Mouse (Mus musculus) kidney, adult 2 months (tissue): ENCODE results near the gene Gm45140. TPM values are rescaled to one million over a fixed set of nuclear protein-coding genes. Genes with fewer than 3 reads are reported as not detected.

Source experiments
- DNase-seq: peaks from one replicate; pipeline ENCODE4 v3.0.0; 2021
- H3K27ac ChIP-seq: fragments of 200-500 bp; 2 replicates; pipeline ENCODE4 v1.5.1; 2012; ENCODE audit warnings: low read depth, low read length, control low read depth, inconsistent platforms; ENCODE audit not compliant: insufficient read depth
- H3K27me3 ChIP-seq: fragments of 200-500 bp; replicated peaks from 2 replicates; pipeline ENCODE4 v1.6.1; 2012; ENCODE audit warnings: mild to moderate bottlenecking, moderate library complexity, low read length, inconsistent platforms; ENCODE audit not compliant: control insufficient read depth, insufficient read depth
- H3K36me3 ChIP-seq: fragments of 200-500 bp; 2 replicates; pipeline ENCODE4 v1.6.1; 2012; ENCODE audit warnings: mild to moderate bottlenecking, moderate library complexity, low read length, inconsistent platforms; ENCODE audit not compliant: control insufficient read depth, insufficient read depth
- H3K4me1 ChIP-seq: fragments of 200-500 bp; 2 replicates; pipeline ENCODE4 v1.6.1; 2011; ENCODE audit warnings: low read length; ENCODE audit not compliant: control insufficient read depth, insufficient read depth
- H3K4me3 ChIP-seq: fragments of 200-500 bp; 2 replicates; pipeline ENCODE4 v1.5.1; 2011; ENCODE audit warnings: mild to moderate bottlenecking, low read depth, low read length, control low read depth; ENCODE audit not compliant: insufficient read depth
- CTCF ChIP-seq: fragments of 200-500 bp; conservative IDR thresholded peaks from 2 replicates; pipeline ENCODE4 v1.5.1; 2011; ENCODE audit warnings: low read depth, mild to moderate bottlenecking, control low read depth, low read length, moderate library complexity, mixed read lengths; ENCODE audit not compliant: insufficient read depth, insufficient read length
- POLR2A ChIP-seq: fragments of 200-500 bp; IDR thresholded peaks from one replicate; pipeline ENCODE4 v1.6.1; 2011; ENCODE audit warnings: low read depth, low read length, control low read depth
- WGBS: fragments of 180-500 bp; shearing (Covaris S2); methylation state at CpG from one replicate; pipeline ENCODE4 v1.1.7; 2018; 5-methylcytosine and 5-hydroxymethylcytosine counted together
- polyA plus RNA-seq: library from polyadenylated mRNA; depleted of rRNA; stranded (reverse); fragments of >200 nt; gene quantifications from 2 replicates; pipeline ENCODE4 v1.2.3, GENCODE M21; 2012

The Gm45140 gene
- polyA plus RNA-seq, 1 experiment: 0.77 TPM

DNA sequence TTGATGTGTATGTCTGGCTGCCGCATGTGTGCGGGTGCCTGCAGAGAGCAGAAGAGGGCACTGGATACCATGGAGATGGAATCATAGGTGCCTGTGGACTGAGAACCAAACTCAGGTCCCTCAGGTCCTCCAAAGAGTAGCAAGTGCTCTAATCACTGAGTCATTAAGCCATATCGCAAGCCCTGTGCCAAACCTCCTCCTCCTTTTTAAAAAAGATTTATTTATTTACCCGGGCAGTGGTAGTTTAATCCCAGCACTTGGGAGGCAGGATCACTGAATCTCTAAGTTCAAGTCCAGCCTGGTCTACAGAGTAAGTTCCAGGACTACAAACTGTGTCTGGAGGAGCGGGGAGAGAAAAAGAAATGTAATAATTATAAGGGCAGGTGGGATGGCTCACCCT lies 21.1 kb downstream of the Gm45140 start:
- no peaks in the 10 kb centered on the region for H3K27me3 ChIP-seq
- no peak for TF ChIP-seq CTCF
- no peak for TF ChIP-seq POLR2A
- peaks cover 9% of the 10 kb centered on the region; the same call in 1 of the 2 replicates for H3K4me1 ChIP-seq
- 86% methylated on average over 5 of the region's 5 CpGs for WGBS
- H3K4me3 ChIP-seq: no peak overlapping the region
- no peak for DNase-seq
- H3K27ac ChIP-seq: no peak overlapping the region
- no peaks in the 10 kb centered on the region; the same call in 1 of the 2 replicates for H3K36me3 ChIP-seq

DNA sequence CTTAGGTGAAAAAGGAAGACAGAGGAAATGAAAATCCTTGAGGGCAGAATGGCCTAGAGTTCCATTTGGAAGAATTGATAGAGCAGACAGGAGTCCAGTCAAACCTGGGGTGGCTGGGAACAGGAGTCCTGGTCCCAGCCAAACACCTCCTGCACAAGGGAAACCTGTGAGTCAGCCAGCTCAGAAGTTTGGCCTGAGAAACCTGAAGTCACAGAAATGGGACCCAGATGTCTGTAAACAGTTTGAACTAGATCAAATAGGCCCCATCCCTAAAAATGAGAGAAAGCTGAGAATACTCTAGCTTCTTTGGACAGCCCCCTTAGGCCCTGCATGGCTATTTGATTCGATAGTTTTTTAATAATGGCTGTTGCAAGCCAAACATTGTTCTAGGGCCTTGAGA lies 22.9 kb downstream of the Gm45140 start:
- TF ChIP-seq POLR2A: no peak
- TF ChIP-seq CTCF: no peak
- WGBS: 92% methylated on average over 1 of the region's 1 CpGs
- H3K4me3 ChIP-seq: no peak overlapping the region

DNA sequence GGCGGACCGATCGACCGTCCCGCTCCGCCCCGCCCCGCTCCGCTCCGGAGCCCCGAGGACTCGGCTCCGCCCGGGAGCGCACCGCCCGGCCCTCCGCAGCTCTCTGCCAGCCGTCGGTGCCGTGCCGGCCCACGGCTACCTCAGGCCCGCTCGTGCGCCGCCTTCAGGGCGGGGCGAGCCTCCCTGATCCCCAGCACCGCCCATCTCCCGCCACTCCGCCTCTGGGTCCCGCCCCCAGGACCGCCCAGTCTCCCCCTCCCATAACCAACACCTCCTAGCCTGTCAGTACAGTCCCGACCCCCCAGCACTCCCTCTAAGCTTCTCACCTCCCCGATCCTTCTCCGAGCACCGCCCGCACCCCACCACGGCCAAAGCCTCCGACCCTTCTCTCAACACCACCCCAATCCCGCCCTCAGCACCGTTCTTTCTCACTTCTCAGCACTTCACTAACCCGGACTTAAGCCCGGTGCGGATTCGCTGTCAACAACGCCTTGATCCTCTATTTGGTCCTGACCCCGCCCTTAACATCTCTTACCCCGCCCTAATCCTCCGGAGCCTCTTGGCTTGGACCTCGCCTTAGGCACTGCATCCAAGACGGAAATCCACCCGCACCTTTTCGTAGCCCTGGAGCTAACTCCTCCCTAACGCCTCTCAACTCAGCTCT lies 23.8 kb downstream of the Gm45140 start, which contains the start of gene Rab43:
Gene Rab43, minus strand, starts transcription at position 490 of the 664 bp plus-strand sequence.
- Histone ChIP-seq H3K27ac (peak within 1 kb of the TSS; percentile 83), H3K4me1 (peaks cover 12% of the 10 kb centered on the region), H3K4me3 (peak within 1 kb of the TSS; percentile 75), H3K27me3 (no peaks in the 10 kb centered on the region), H3K36me3 (no peaks in the 10 kb centered on the region)
- WGBS: 1% methylated on average over 52 of the region's 56 CpGs
- TF ChIP-seq CTCF (no peak), POLR2A (peak; percentile 88)
- DNase-seq: peak; percentile 97

More for the DNA sequence above, 22.9 kb downstream of the Gm45140 start:
- peaks cover 12% of the 10 kb centered on the region; the same call in 1 of the 2 replicates for H3K4me1 ChIP-seq
- DNase-seq: no peak
- no peaks in the 10 kb centered on the region for H3K27me3 ChIP-seq
- H3K36me3 ChIP-seq: no peaks in the 10 kb centered on the region; the same call in 1 of the 2 replicates
- peak overlapping the region; percentile 18; the same call in 1 of the 2 replicates for H3K27ac ChIP-seq

DNA sequence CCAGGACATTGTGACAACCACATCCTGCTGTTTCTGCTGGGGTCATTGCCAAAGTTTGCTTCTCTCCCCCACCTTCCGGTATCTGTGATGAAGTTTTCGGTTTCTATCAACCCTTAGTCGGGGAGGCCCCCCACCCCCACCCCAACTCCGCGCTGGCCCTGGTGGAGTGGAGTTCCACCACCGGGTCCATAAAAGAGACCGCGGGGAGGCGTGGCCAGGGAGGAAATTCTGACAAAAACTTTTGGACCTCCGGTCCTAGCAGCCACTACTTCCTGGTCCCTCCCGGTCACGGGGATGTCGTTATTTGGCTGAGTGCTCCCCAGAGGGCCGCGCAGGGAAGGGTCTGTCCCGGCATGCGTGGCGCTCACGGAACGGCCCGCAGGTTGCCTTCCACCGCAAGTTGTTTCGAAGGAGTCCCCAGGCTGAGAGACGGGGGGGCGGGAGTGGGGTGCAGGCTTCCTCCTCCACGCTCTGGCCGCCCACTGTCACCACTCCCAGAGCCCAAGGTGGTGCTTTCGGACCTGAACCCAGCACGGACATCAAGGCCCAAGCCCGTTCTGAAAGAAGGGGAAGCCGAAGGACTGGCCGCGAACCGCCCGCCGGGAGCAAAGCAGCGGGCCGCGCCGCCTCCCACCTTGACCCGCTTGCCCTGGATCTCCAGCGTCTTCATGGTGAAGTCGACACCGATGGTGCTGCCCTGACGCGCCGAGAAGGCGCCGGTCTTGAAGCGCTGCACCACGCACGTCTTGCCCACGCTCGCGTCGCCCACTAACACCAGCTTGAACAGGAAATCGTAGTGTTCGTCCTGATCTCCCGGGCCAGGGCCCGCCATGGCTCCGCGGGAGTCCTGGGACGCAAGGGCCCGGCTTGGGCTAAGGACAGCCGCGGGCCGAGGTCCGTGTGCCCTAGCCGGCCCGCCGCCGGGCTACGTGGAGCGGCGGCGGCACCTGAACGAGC lies 24.6 kb downstream of the Gm45140 start:
- peak; percentile 90 for DNase-seq
- H3K27ac ChIP-seq: peak overlapping the region; percentile 83
- TF ChIP-seq POLR2A (no peak), CTCF (no peak)
- WGBS: under 1% methylated on average over 77 of the region's 77 CpGs
- H3K36me3 ChIP-seq: no peaks in the 10 kb centered on the region
- H3K4me3 ChIP-seq: peak overlapping the region; percentile 61
- no peaks in the 10 kb centered on the region for H3K27me3 ChIP-seq
- peaks cover 12% of the 10 kb centered on the region for H3K4me1 ChIP-seq

DNA sequence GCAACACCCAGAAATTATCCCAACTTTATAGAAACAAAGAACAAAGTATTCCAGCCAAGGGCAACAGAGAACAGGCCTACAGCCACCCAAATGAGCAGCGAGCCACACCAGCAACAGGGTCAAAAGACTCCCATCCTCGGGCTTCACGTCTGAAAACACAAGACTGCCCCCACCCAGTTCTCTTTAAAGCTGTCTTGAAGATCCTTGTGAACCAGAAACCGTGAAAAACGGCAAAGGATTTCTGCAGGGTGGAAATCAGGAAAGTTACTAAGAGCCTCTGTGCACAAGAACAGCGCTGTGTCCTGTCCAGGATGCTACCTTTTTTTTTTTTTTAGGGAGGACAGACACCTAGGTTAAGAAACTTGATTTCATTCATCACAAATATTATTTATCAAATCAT lies 25.3 kb downstream of the Gm45140 start:
- peak overlapping the region; percentile 83 for H3K27ac ChIP-seq
- H3K36me3 ChIP-seq: no peaks in the 10 kb centered on the region
- no peaks in the 10 kb centered on the region for H3K27me3 ChIP-seq
- peaks cover 16% of the 10 kb centered on the region for H3K4me1 ChIP-seq
- DNase-seq: no peak
- 18% methylated on average over 6 of the region's 6 CpGs for WGBS
- TF ChIP-seq POLR2A (no peak), CTCF (no peak)
- peak overlapping the region; percentile 61 for H3K4me3 ChIP-seq

DNA sequence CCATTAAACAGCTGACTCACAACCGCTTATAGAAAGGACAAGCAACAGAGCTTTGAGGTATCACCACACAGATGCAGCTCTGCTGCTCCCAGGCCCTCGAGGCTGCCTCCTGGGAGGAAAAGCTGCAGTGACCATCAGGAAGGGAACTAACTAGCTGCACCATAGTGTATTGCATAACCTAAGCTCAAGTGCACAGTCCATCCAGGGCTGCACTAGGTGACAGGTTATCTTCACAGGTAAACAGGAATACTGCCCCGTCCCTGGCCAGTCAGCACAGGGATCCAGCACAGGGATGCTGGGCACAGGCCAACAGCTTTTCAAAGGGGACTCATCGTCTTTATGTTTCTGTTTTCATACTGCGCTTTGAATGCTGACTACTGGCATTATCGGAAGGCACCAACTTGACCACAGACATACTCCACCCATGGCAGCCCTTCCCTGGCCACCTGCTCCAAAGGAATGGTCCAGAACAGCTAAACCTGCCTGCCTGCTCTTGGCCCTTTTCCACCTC lies 25.9 kb downstream of the Gm45140 start:
- DNase-seq: peak; percentile 49
- Histone ChIP-seq H3K27me3 (no peaks in the 10 kb centered on the region), H3K36me3 (no peaks in the 10 kb centered on the region), H3K4me3 (no peak overlapping the region), H3K4me1 (peaks cover 16% of the 10 kb centered on the region), H3K27ac (no peak overlapping the region)
- TF ChIP-seq POLR2A (no peak), CTCF (no peak)
- 54% methylated on average over 6 of the region's 6 CpGs for WGBS

DNA sequence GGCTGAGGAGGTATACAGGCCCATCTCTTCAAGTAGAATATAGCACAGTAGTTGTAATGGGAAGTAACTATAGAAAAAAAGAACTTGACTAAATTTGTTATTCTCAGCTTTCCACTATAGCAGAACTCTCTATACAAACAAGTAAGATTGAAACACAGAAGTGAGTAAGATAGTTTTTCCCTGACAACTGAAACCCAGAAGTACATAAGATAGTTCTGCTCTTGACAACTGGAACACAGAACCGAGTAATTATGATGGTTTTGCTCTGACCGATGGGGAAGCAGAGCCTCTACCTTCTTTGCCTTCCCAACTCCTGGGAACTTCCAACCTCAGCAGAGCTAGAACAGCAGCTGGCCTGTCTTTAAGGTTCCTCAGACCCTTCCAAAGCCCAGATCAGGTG lies 26.5 kb downstream of the Gm45140 start:
- no peak for DNase-seq
- no peak for TF ChIP-seq CTCF
- TF ChIP-seq POLR2A: no peak
- 85% methylated on average over 2 of the region's 2 CpGs for WGBS
- no peak overlapping the region for H3K27ac ChIP-seq
- no peaks in the 10 kb centered on the region for H3K36me3 ChIP-seq
- no peak overlapping the region for H3K4me3 ChIP-seq
- H3K4me1 ChIP-seq: peaks cover 16% of the 10 kb centered on the region
- H3K27me3 ChIP-seq: no peaks in the 10 kb centered on the region
